Mouse (Mus musculus): ENCODE results near the gene AI481877. TPM values are rescaled to one million over a fixed set of nuclear protein-coding genes. Genes with fewer than 3 reads are reported as not detected.

Gene AI481877
- total RNA-seq, 2 experiments from 2014 or later: not detected

Other genes with a start within 250 kb of the AI481877 start
- 100 to 1,000 TPM; 131 to 140 TPM for gene Ecpas, start 226.2 kb downstream of the AI481877 start, total RNA-seq (2021)
- 10 to 100 TPM; 30.5 to 33.1 TPM for gene Zkscan16, start 195.4 kb downstream of the AI481877 start, total RNA-seq (2021)
- gene Ptgr1, start 151.9 kb downstream of the AI481877 start, total RNA-seq (2021): 1 to 10 TPM; 3.7 to 3.8 TPM
- 1 to 10 TPM; 5.8 to 6.3 TPM for gene Dnajc25, start 143.9 kb downstream of the AI481877 start, total RNA-seq (2021)
- gene Gm20503, start 135.8 kb downstream of the AI481877 start, total RNA-seq (2021): 1 to 10 TPM in 1 of 2 experiments, not detected in 1; 2.8 TPM
- 100 to 1,000 TPM; 109 to 110 TPM for gene Gng10, start 103.9 kb downstream of the AI481877 start, total RNA-seq (2021)
- 10 to 100 TPM; 78.2 to 78.4 TPM for gene Ugcg, start 50.3 kb upstream of the AI481877 start, total RNA-seq (2021)

All from layer of hippocampus, postnatal 14 days (tissue).